Mouse (Mus musculus) C2C12 (cell line): ENCODE results near the gene Myh10.

Source experiments
- CEBPB ChIP-seq: IDR thresholded peaks from one replicate; pipeline ENCODE4 v1.6.1; 2011; ENCODE audit warnings: low read depth, mild to moderate bottlenecking, control low read depth, moderate library complexity
- CTCF ChIP-seq: IDR thresholded peaks from one replicate; pipeline ENCODE4 v1.5.1; 2011; ENCODE audit not compliant: control insufficient read depth, insufficient read depth, insufficient read length
- FOSL1 ChIP-seq: IDR thresholded peaks from one replicate; pipeline ENCODE4 v1.8.0; 2011; ENCODE audit warnings: mild to moderate bottlenecking, low read length; ENCODE audit not compliant: poor library complexity, insufficient read depth, severe bottlenecking
- MAX ChIP-seq: IDR thresholded peaks from one replicate; pipeline ENCODE4 v1.6.1; 2011; ENCODE audit warnings: mild to moderate bottlenecking, control low read depth
- MYOG ChIP-seq: IDR thresholded peaks from one replicate; pipeline ENCODE4 v1.6.1; 2011; ENCODE audit not compliant: control insufficient read depth, insufficient read length; ENCODE audit errors: extremely low read depth
- USF1 ChIP-seq: IDR thresholded peaks from one replicate; pipeline ENCODE4 v1.6.1; 2011; ENCODE audit warnings: low read depth, mild to moderate bottlenecking, control low read depth, moderate library complexity

GRCm38 (mm10) chr11:68832793-68833192 is 141.4 kb downstream of the Myh10 start:
- no peak for TF ChIP-seq CTCF
- TF ChIP-seq CEBPB: no peak
- TF ChIP-seq MAX: no peak
- TF ChIP-seq FOSL1: no peak
- TF ChIP-seq MYOG: no peak
- TF ChIP-seq USF1: no peak
